Mouse (Mus musculus) midbrain, embryonic 15.5 days (tissue): ENCODE data around the gene Lrrc19. TPM values are rescaled to one million over a fixed set of nuclear protein-coding genes. Genes with fewer than 3 reads are reported as not detected.

Experiments
- ATAC-seq: fragments of 200-750 bp; cut with Nextera tagmentation; replicated peaks from 2 replicates; pipeline ENCODE4 v1.8.0; 2017; ENCODE audit warnings: moderate TSS enrichment
- H3K27ac ChIP-seq: fragments of 300-500 bp; sonication (generic); 2 replicates; pipeline ENCODE4 v1.5.1; 2015; ENCODE audit warnings: mild to moderate bottlenecking, inconsistent platforms
- H3K27me3 ChIP-seq: fragments of 300-500 bp; sonication (generic); replicated peaks from 2 replicates; pipeline ENCODE4 v1.6.1; 2015; ENCODE audit warnings: inconsistent platforms
- H3K36me3 ChIP-seq: fragments of 300-500 bp; sonication (generic); replicated peaks from 2 replicates; pipeline ENCODE4 v1.6.1; 2015; ENCODE audit warnings: inconsistent platforms
- H3K4me1 ChIP-seq: fragments of 300-500 bp; sonication (generic); 2 replicates; pipeline ENCODE4 v1.6.1; 2015; ENCODE audit warnings: inconsistent platforms
- H3K4me2 ChIP-seq: fragments of 300-500 bp; sonication (generic); 2 replicates; pipeline ENCODE4 v1.6.1; 2015; ENCODE audit warnings: inconsistent platforms, mild to moderate bottlenecking, moderate library complexity
- H3K4me3 ChIP-seq: fragments of 300-500 bp; sonication (generic); 2 replicates; pipeline ENCODE4 v1.5.1; 2015; ENCODE audit warnings: mild to moderate bottlenecking, inconsistent platforms
- H3K9ac ChIP-seq: fragments of 300-500 bp; sonication (generic); 2 replicates; pipeline ENCODE4 v1.6.1; 2015; ENCODE audit warnings: mild to moderate bottlenecking, inconsistent platforms
- H3K9me3 ChIP-seq: fragments of 300-500 bp; sonication (generic); 2 replicates; pipeline ENCODE4 v1.6.1; 2016; ENCODE audit warnings: inconsistent platforms
- WGBS: fragments of 180-500 bp; shearing (Covaris S2); methylation state at CpG from one replicate; pipeline ENCODE4 v1.1.7; 2015; ENCODE audit warnings: mixed read lengths; 5-methylcytosine and 5-hydroxymethylcytosine counted together
- polyA plus RNA-seq: library from polyadenylated mRNA; unstranded; fragments of >200 nt; fragmentation: Nextera tagmentation; extraction: Ambion mirVana; gene quantifications from 2 replicates; pipeline ENCODE4 v1.2.1, GENCODE M21; 2015

Lrrc19 gene
- polyA plus RNA-seq, 1 experiment from 2014 or later = 0.32 TPM

- no peaks in the 10 kb centered on the region for H3K27me3 ChIP-seq
- H3K9ac ChIP-seq = peak overlapping the region; percentile 71
- WGBS = under 1% methylated on average over 18 of the region's 18 CpGs
- peaks cover 15% of the 10 kb centered on the region for H3K4me1 ChIP-seq
- peak overlapping the region; percentile 62 for H3K4me2 ChIP-seq
- H3K36me3 ChIP-seq = no peaks in the 10 kb centered on the region
- peak overlapping the region; percentile 78 for H3K4me3 ChIP-seq
- ATAC-seq = peak; percentile 83
- no peaks in the 10 kb centered on the region for H3K9me3 ChIP-seq
- peak overlapping the region; percentile 79 for H3K27ac ChIP-seq
These were observed 35.3 kb downstream of the Lrrc19 start for GRCm38 (mm10) chr4:94614627-94615006.

- H3K27ac ChIP-seq = peak within 1 kb of the TSS; percentile 79
- ATAC-seq = peak; percentile 100
- WGBS = 2% methylated on average over 29 of the region's 29 CpGs
- peak within 1 kb of the TSS; percentile 71 for H3K9ac ChIP-seq
- H3K4me2 ChIP-seq = peak within 1 kb of the TSS; percentile 62
- no peaks in the 10 kb centered on the region for H3K36me3 ChIP-seq
- H3K27me3 ChIP-seq = no peaks in the 10 kb centered on the region
- H3K9me3 ChIP-seq = no peaks in the 10 kb centered on the region
- H3K4me1 ChIP-seq = peaks cover 15% of the 10 kb centered on the region
- H3K4me3 ChIP-seq = peak within 1 kb of the TSS; percentile 78
These were observed 35.8 kb downstream of the Lrrc19 start, which contains the start of gene Ift74 for GRCm38 (mm10) chr4:94613972-94614626. Gene Ift74 (plus strand): TSS chr4:94614491.

- H3K9ac ChIP-seq = no peak overlapping the region
- no peak for ATAC-seq
- WGBS = 86% methylated on average over 3 of the region's 3 CpGs
These were observed 39.6 kb downstream of the Lrrc19 start for GRCm38 (mm10) chr4:94610339-94610738.

GRCm38 (mm10) chr4:94605591-94605990, 44.4 kb downstream of the Lrrc19 start:
- no peak overlapping the region for H3K27ac ChIP-seq
- no peak overlapping the region for H3K4me3 ChIP-seq
- H3K36me3 ChIP-seq = no peaks in the 10 kb centered on the region
- no peak for ATAC-seq
- WGBS = 90% methylated on average over 2 of the region's 2 CpGs
- no peak overlapping the region for H3K9ac ChIP-seq
- no peaks in the 10 kb centered on the region for H3K9me3 ChIP-seq
- peaks cover 25% of the 10 kb centered on the region for H3K4me1 ChIP-seq
- H3K27me3 ChIP-seq = no peaks in the 10 kb centered on the region
- no peak overlapping the region for H3K4me2 ChIP-seq

More at GRCm38 (mm10) chr4:94610339-94610738, 39.6 kb downstream of the Lrrc19 start:
- no peak overlapping the region for H3K27ac ChIP-seq
- H3K4me3 ChIP-seq = no peak overlapping the region
- H3K36me3 ChIP-seq = no peaks in the 10 kb centered on the region
- H3K27me3 ChIP-seq = no peaks in the 10 kb centered on the region
- H3K9me3 ChIP-seq = no peaks in the 10 kb centered on the region
- H3K4me1 ChIP-seq = peaks cover 9% of the 10 kb centered on the region
- H3K4me2 ChIP-seq = no peak overlapping the region

GRCm38 (mm10) chr4:94604452-94605019, 45.4 kb downstream of the Lrrc19 start:
- WGBS = 88% methylated on average over 2 of the region's 2 CpGs
- H3K9ac ChIP-seq = no peak overlapping the region
- H3K4me3 ChIP-seq = no peak overlapping the region
- no peak overlapping the region for H3K4me2 ChIP-seq
- no peaks in the 10 kb centered on the region for H3K36me3 ChIP-seq
- H3K4me1 ChIP-seq = peaks cover 27% of the 10 kb centered on the region
- H3K27me3 ChIP-seq = no peaks in the 10 kb centered on the region
- ATAC-seq = no peak
- H3K27ac ChIP-seq = no peak overlapping the region
- H3K9me3 ChIP-seq = no peaks in the 10 kb centered on the region

GRCm38 (mm10) chr4:94603031-94603629, 46.8 kb downstream of the Lrrc19 start, which contains the start of gene Plaa:
Gene Plaa (minus strand): TSS chr4:94603244.
- peak within 1 kb of the TSS; percentile 97 for H3K27ac ChIP-seq
- peak within 1 kb of the TSS; percentile 94 for H3K9ac ChIP-seq
- H3K9me3 ChIP-seq = no peaks in the 10 kb centered on the region
- peaks cover 27% of the 10 kb centered on the region for H3K4me1 ChIP-seq
- H3K27me3 ChIP-seq = no peaks in the 10 kb centered on the region
- peak within 1 kb of the TSS; percentile 67 for H3K4me2 ChIP-seq
- H3K4me3 ChIP-seq = peak within 1 kb of the TSS; percentile 95
- under 1% methylated on average over 61 of the region's 61 CpGs for WGBS
- peak; percentile 100 for ATAC-seq
- no peaks in the 10 kb centered on the region for H3K36me3 ChIP-seq

GRCm38 (mm10) chr4:94602496-94603030, 47.4 kb downstream of the Lrrc19 start:
- no peaks in the 10 kb centered on the region for H3K36me3 ChIP-seq
- H3K9me3 ChIP-seq = no peaks in the 10 kb centered on the region
- peak overlapping the region; percentile 94 for H3K9ac ChIP-seq
- peak overlapping the region; percentile 97 for H3K27ac ChIP-seq
- no peak; the same call in 1 of the 2 replicates for ATAC-seq
- H3K4me1 ChIP-seq = peaks cover 27% of the 10 kb centered on the region
- H3K27me3 ChIP-seq = no peaks in the 10 kb centered on the region
- H3K4me2 ChIP-seq = peak overlapping the region; percentile 61
- WGBS = under 1% methylated on average over 33 of the region's 33 CpGs
- peak overlapping the region; percentile 95 for H3K4me3 ChIP-seq

- WGBS = 89% methylated on average over 4 of the region's 4 CpGs
- 0 out of 2 replicates have a peak overlapping the region, but pooled peaks have one; percentile 95 for H3K4me3 ChIP-seq
- H3K4me2 ChIP-seq = peak overlapping the region; percentile 61
- no peaks in the 10 kb centered on the region for H3K9me3 ChIP-seq
- no peaks in the 10 kb centered on the region for H3K27me3 ChIP-seq
- H3K4me1 ChIP-seq = peaks cover 27% of the 10 kb centered on the region
- H3K36me3 ChIP-seq = no peaks in the 10 kb centered on the region
- ATAC-seq = no peak
- H3K27ac ChIP-seq = no peak overlapping the region
- H3K9ac ChIP-seq = no peak overlapping the region
These were observed 48.5 kb downstream of the Lrrc19 start for GRCm38 (mm10) chr4:94601395-94601794.

- H3K27ac ChIP-seq = no peak overlapping the region
- H3K36me3 ChIP-seq = no peaks in the 10 kb centered on the region
- H3K4me3 ChIP-seq = no peak overlapping the region
- ATAC-seq = no peak
- H3K9ac ChIP-seq = no peak overlapping the region
- no peaks in the 10 kb centered on the region for H3K27me3 ChIP-seq
- H3K9me3 ChIP-seq = no peaks in the 10 kb centered on the region
- no peak overlapping the region for H3K4me2 ChIP-seq
- H3K4me1 ChIP-seq = no peaks in the 10 kb centered on the region
These were observed 57.2 kb downstream of the Lrrc19 start for GRCm38 (mm10) chr4:94592709-94593108.

- Histone ChIP-seq H3K4me1 (no peaks in the 10 kb centered on the region), H3K9ac (no peak overlapping the region)
- no peak for ATAC-seq
These were observed 58.1 kb downstream of the Lrrc19 start for GRCm38 (mm10) chr4:94591765-94592381.

More at GRCm38 (mm10) chr4:94591765-94592381, 58.1 kb downstream of the Lrrc19 start:
- H3K27me3 ChIP-seq = no peaks in the 10 kb centered on the region
- no peak overlapping the region for H3K4me2 ChIP-seq
- 82% methylated on average over 4 of the region's 4 CpGs for WGBS
- H3K27ac ChIP-seq = no peak overlapping the region
- H3K4me3 ChIP-seq = no peak overlapping the region
- no peaks in the 10 kb centered on the region for H3K36me3 ChIP-seq
- no peaks in the 10 kb centered on the region for H3K9me3 ChIP-seq
